Mouse (Mus musculus) embryonic facial prominence, embryonic 11.5 days (tissue): ENCODE measurements around the gene Pck2. TPM values are rescaled to one million over a fixed set of nuclear protein-coding genes. Genes with fewer than 3 reads are reported as not detected.

Source experiments
- ATAC-seq: fragments of 200-750 bp; cut with Nextera tagmentation; replicated peaks from 2 replicates; pipeline ENCODE4 v1.8.0; 2017; ENCODE audit warnings: low read depth; ENCODE audit not compliant: insufficient number of reproducible peaks, low FRiP score, low TSS enrichment
- DNase-seq: peaks from one replicate; pipeline ENCODE4 v3.0.0-alpha.2; 2015; ENCODE audit warnings: low spot score
- H3K27ac ChIP-seq: fragments of 300-500 bp; sonication (generic); replicated peaks from 2 replicates; pipeline ENCODE4 v1.5.1; 2014; ENCODE audit warnings: mild to moderate bottlenecking, low read depth, low read length, control low read depth
- H3K27me3 ChIP-seq: fragments of 300-500 bp; sonication (generic); 2 replicates; pipeline ENCODE4 v1.6.1; 2014; ENCODE audit warnings: mild to moderate bottlenecking, low read length, moderate library complexity, mixed read lengths; ENCODE audit not compliant: control insufficient read depth, insufficient read depth
- H3K36me3 ChIP-seq: fragments of 300-500 bp; sonication (generic); replicated peaks from 2 replicates; pipeline ENCODE4 v1.6.1; 2014; ENCODE audit warnings: low read depth, mild to moderate bottlenecking, low read length, moderate library complexity, mixed read lengths; ENCODE audit not compliant: control insufficient read depth, insufficient read depth
- H3K4me1 ChIP-seq: fragments of 300-500 bp; sonication (generic); 2 replicates; pipeline ENCODE4 v1.6.1; 2014; ENCODE audit warnings: low read length, mixed read lengths; ENCODE audit not compliant: control insufficient read depth, insufficient read depth
- H3K4me2 ChIP-seq: fragments of 300-500 bp; sonication (generic); 2 replicates; pipeline ENCODE4 v1.6.1; 2014; ENCODE audit warnings: low read depth, mild to moderate bottlenecking, control low read depth, low read length, moderate library complexity
- H3K4me3 ChIP-seq: fragments of 300-500 bp; sonication (generic); 2 replicates; pipeline ENCODE4 v1.5.1; 2014; ENCODE audit warnings: low read depth, low read length, control low read depth
- H3K9ac ChIP-seq: fragments of 300-500 bp; sonication (generic); replicated peaks from 2 replicates; pipeline ENCODE4 v1.6.1; 2014; ENCODE audit warnings: mild to moderate bottlenecking, control low read depth, low read length
- H3K9me3 ChIP-seq: fragments of 300-500 bp; sonication (generic); replicated peaks from 2 replicates; pipeline ENCODE4 v1.6.1; 2016; ENCODE audit warnings: mild to moderate bottlenecking, low read length, inconsistent platforms, mixed read lengths; ENCODE audit not compliant: control insufficient read depth
- WGBS: fragments of 180-500 bp; shearing (Covaris S2); extraction: QIAGEN DNeasy Blood & Tissue Kit; methylation state at CpG from one replicate; pipeline ENCODE4 v1.1.7; 2014; 5-methylcytosine and 5-hydroxymethylcytosine counted together
- polyA plus RNA-seq: library from polyadenylated mRNA; unstranded; fragments of >200 nt; fragmentation: Nextera tagmentation; extraction: Ambion mirVana; gene quantifications from 2 replicates; pipeline ENCODE4 v1.2.1, GENCODE M21; 2014

Gene Pck2
- polyA plus RNA-seq, 1 experiment from 2014 or later, result 12.7 TPM

- Histone ChIP-seq H3K9ac (no peak overlapping the region), H3K9me3 (no peaks in the 10 kb centered on the region), H3K4me3 (no peak overlapping the region), H3K27me3 (no peaks in the 10 kb centered on the region), H3K4me2 (no peak overlapping the region), H3K36me3 (no peaks in the 10 kb centered on the region; the same call in 1 of the 2 replicates), H3K27ac (no peak overlapping the region), H3K4me1 (peaks cover 2% of the 10 kb centered on the region; the same call in 1 of the 2 replicates)
- ATAC-seq (no peak), DNase-seq (no peak)
- WGBS, result 91% methylated on average over 5 of the region's 5 CpGs
Measured at GRCm38 (mm10) chr14:55589271-55589670, 49.2 kb downstream of the Pck2 start.

- WGBS, result 87% methylated on average over 11 of the region's 11 CpGs
- peak overlapping the region; percentile 91 for H3K4me3 ChIP-seq
- no peaks in the 10 kb centered on the region; the same call in 1 of the 2 replicates for H3K36me3 ChIP-seq
- peak overlapping the region; percentile 53 for H3K9ac ChIP-seq
- H3K4me2 ChIP-seq, result peak overlapping the region; percentile 91
- no peaks in the 10 kb centered on the region for H3K9me3 ChIP-seq
- no peak overlapping the region for H3K27ac ChIP-seq
- no peak for ATAC-seq
- no peaks in the 10 kb centered on the region for H3K27me3 ChIP-seq
- 0 out of 2 replicates have a peak, but pooled peaks cover 2% of the 10 kb centered on the region for H3K4me1 ChIP-seq
- no peak for DNase-seq
Measured at GRCm38 (mm10) chr14:55589771-55590448, 49.8 kb downstream of the Pck2 start.

DNA sequence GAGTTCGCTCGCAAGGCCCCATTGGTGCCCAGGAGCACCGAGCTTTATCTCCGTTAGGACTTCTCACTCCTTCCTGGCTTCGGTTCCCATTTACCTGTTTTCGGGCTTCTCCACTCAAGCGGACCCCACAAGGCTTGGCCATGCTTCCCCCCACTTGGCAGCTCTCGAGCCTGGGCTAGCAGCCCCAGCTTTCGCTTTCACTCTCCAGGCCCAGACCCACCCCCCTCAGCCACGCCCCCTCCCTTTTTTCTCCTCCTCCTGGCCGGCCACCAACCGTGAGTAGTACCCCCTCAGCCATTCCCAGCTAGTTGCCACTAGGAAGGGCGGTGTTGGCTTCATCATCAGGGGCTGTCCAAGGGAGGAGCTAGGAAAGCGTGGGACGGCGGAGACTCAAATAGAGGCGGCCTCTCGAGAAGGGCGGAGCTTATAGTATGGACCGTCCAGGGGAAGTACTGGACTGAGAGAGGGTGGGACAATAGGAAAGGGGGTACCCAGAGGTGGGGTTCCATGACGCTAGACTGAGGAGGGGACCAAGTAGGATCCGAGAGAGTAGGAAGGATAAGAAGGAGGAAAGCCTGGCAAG, 50.8 kb downstream of the Pck2 start, which contains the start of gene Psme2:
TSS of gene Psme2 (minus strand) at position 366 of the 583 bp plus-strand sequence.
- Histone ChIP-seq H3K27ac (peak within 1 kb of the TSS; percentile 89), H3K4me2 (peak within 1 kb of the TSS; percentile 91), H3K27me3 (no peaks in the 10 kb centered on the region), H3K9me3 (no peaks in the 10 kb centered on the region), H3K4me3 (peak within 1 kb of the TSS; percentile 91), H3K4me1 (0 out of 2 replicates have a peak, but pooled peaks cover 2% of the 10 kb centered on the region), H3K36me3 (peaks cover 4% of the 10 kb centered on the region; the same call in 1 of the 2 replicates), H3K9ac (peak within 1 kb of the TSS; percentile 86)
- 2% methylated on average over 22 of the region's 22 CpGs for WGBS
- ATAC-seq (peak; percentile 94), DNase-seq (peak; percentile 96)

DNA sequence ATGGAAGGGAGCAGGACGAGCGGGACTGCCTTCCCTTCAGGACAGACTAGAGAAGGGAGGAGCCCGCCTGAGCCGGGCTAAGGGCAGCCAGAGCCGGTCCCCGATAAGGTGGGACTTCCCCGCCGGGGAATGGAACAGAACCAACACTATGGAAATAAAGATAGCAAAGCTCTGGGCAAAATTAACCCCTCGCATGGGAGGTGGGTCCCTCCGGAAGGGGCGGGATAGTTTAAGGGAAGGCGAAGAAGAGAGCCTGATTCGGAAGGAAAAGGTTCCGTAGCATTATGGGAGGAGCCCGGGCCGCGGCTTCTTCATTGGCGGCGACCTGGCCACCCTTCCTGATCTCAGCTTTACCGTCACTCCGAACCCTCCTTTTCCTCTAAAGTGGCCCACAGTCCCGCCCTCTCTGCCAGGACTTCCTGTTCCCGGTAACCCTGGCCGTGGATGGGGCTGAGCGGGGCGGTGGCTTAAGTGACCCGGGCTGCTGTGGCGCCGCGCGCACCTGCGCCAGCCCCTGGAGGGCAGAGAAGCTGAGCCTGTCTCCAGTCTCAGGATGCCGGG, 51.3 kb downstream of the Pck2 start, which contains the start of gene Rnf31:
TSS of gene Rnf31 (plus strand) at position 378 of the 561 bp plus-strand sequence.
- ATAC-seq, result peak; percentile 88
- Histone ChIP-seq H3K27ac (peak within 1 kb of the TSS; percentile 89), H3K4me1 (0 out of 2 replicates have a peak, but pooled peaks cover 2% of the 10 kb centered on the region), H3K4me2 (peak within 1 kb of the TSS; percentile 91), H3K9me3 (no peaks in the 10 kb centered on the region), H3K27me3 (no peaks in the 10 kb centered on the region), H3K9ac (peak within 1 kb of the TSS; percentile 86), H3K4me3 (peak within 1 kb of the TSS; percentile 91), H3K36me3 (peaks cover 7% of the 10 kb centered on the region; the same call in 1 of the 2 replicates)
- under 1% methylated on average over 33 of the region's 33 CpGs for WGBS
- DNase-seq, result peak; percentile 94

GRCm38 (mm10) chr14:55592226-55592625, 52.2 kb downstream of the Pck2 start:
- ATAC-seq, result no peak
- peak overlapping the region; percentile 91 for H3K4me2 ChIP-seq
- 5% methylated on average over 16 of the region's 16 CpGs for WGBS

DNA sequence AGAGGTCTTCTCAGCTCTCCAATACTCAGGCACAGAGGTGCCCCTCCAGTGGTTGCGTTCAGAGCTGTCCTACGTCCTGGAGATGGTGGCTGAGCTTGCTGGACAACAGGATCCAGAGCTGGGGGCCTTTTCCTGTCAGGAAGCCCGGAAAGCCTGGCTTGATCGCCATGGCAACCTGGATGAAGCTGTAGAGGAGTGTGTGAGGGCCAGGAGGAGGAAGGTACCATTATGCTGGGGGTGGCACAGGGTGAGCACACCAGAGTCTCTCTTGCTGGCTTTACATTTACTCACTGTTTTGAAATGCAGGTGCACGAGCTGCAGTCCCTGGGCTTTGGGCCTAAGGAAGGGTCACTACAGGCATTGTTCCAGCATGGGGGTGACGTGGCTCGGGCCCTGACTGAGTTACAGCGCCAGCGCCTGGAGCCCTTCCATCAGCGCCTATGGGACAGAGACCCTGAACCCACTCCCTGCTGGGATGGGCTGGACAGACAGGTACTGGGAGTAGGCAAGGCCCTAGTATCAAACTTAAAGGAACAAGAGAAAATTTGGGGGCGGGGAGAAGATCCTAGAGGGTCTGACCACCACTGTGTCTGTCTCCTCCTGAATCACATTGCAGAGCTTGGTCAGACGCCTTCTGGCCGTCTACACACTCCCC, 56.1 kb downstream of the Pck2 start:
- Histone ChIP-seq H3K4me1 (0 out of 2 replicates have a peak, but pooled peaks cover 2% of the 10 kb centered on the region), H3K27me3 (no peaks in the 10 kb centered on the region), H3K27ac (no peak overlapping the region), H3K36me3 (peaks cover 12% of the 10 kb centered on the region), H3K9me3 (no peaks in the 10 kb centered on the region), H3K9ac (no peak overlapping the region), H3K4me3 (no peak overlapping the region), H3K4me2 (no peak overlapping the region)
- WGBS, result 82% methylated on average over 13 of the region's 13 CpGs
- DNase-seq, result no peak
- no peak for ATAC-seq

More at GRCm38 (mm10) chr14:55592226-55592625, 52.2 kb downstream of the Pck2 start:
- H3K4me3 ChIP-seq, result peak overlapping the region; percentile 91
- H3K27me3 ChIP-seq, result no peaks in the 10 kb centered on the region
- H3K9ac ChIP-seq, result peak overlapping the region; percentile 86
- 0 out of 2 replicates have a peak, but pooled peaks cover 2% of the 10 kb centered on the region for H3K4me1 ChIP-seq
- H3K36me3 ChIP-seq, result peaks cover 7% of the 10 kb centered on the region; the same call in 1 of the 2 replicates
- peak overlapping the region; percentile 57; the same call in 1 of the 2 replicates for H3K27ac ChIP-seq
- no peak for DNase-seq
- H3K9me3 ChIP-seq, result no peaks in the 10 kb centered on the region

GRCm38 (mm10) chr14:55598521-55599390, 58.7 kb downstream of the Pck2 start:
- H3K9me3 ChIP-seq, result no peaks in the 10 kb centered on the region
- H3K4me1 ChIP-seq, result no peaks in the 10 kb centered on the region; the same call in 1 of the 2 replicates
- no peaks in the 10 kb centered on the region for H3K27me3 ChIP-seq
- DNase-seq (no peak), ATAC-seq (no peak)
- peaks cover 15% of the 10 kb centered on the region for H3K36me3 ChIP-seq
- WGBS, result 94% methylated on average over 21 of the region's 21 CpGs
- no peak overlapping the region; the same call in 1 of the 2 replicates for H3K4me2 ChIP-seq
- no peak overlapping the region for H3K4me3 ChIP-seq
- H3K27ac ChIP-seq, result no peak overlapping the region
- H3K9ac ChIP-seq, result no peak overlapping the region
